Mouse (Mus musculus) urinary bladder, postnatal 14 days (tissue): ENCODE data around the gene Zfp683.

Experiments
- DNase-seq: peaks from one replicate; pipeline ENCODE4 v3.0.0; 2021; ENCODE audit warnings: low spot score

Zfp683 gene

GRCm38 (mm10) chr4:134092382-134093288, 39.0 kb downstream of the Zfp683 start:
- peak; percentile 61 for DNase-seq

- DNase-seq: no peak
Measured at GRCm38 (mm10) chr4:134094004-134094564, 40.4 kb downstream of the Zfp683 start.

- DNase-seq: no peak
Measured at GRCm38 (mm10) chr4:134094923-134095547, 41.4 kb downstream of the Zfp683 start, which contains the start of gene Cd52. Gene Cd52, minus strand, starts transcription at chr4:134095082.

- DNase-seq: no peak
Measured at GRCm38 (mm10) chr4:134096120-134096519, 42.5 kb downstream of the Zfp683 start.

GRCm38 (mm10) chr4:134097015-134097608, 43.5 kb downstream of the Zfp683 start:
- no peak for DNase-seq

- no peak for DNase-seq
Measured at GRCm38 (mm10) chr4:134098628-134099027, 45.0 kb downstream of the Zfp683 start.

GRCm38 (mm10) chr4:134100245-134100644, 46.6 kb downstream of the Zfp683 start:
- DNase-seq: no peak

- peak; percentile 84 for DNase-seq
Measured at GRCm38 (mm10) chr4:134101979-134102741, 48.5 kb downstream of the Zfp683 start, which contains the start of gene Ubxn11. Gene Ubxn11, plus strand, starts transcription at chr4:134102570.

GRCm38 (mm10) chr4:134102742-134103119, 49.1 kb downstream of the Zfp683 start:
- DNase-seq: no peak

- DNase-seq: no peak
Measured at GRCm38 (mm10) chr4:134106105-134106504, 52.5 kb downstream of the Zfp683 start.

GRCm38 (mm10) chr4:134107730-134108129, 54.1 kb downstream of the Zfp683 start:
- DNase-seq: no peak

GRCm38 (mm10) chr4:134108196-134108595, 54.6 kb downstream of the Zfp683 start:
- DNase-seq: no peak
